Mouse (Mus musculus): ENCODE measurements around the gene Slc25a13. TPM values are rescaled to one million over a fixed set of nuclear protein-coding genes. Genes with fewer than 3 reads are reported as not detected.

The Slc25a13 gene
- total and polyA plus RNA-seq, 3 experiments: 15.6 to 16.7 TPM; not detected in 1

DNA sequence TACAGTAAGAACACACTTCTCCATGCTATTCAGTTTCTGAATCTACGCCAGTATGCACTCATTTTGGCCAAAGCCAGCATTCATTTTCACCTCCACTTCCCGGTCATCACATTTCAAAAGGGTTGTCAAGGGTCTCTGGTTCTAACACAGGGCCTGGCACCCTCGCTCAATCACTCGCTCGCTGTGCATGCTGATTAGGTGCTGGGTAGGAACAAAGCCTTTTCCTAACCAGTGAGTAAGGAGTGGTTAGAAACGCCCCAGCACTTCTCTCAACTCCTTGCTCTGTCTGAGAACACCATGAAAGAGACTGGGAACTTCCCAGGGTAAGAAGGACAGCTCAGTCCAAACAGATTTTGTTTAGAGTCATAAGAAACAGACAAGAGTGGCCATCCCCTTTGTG lies 193.0 kb downstream of the Slc25a13 start:
- Histone ChIP-seq H3K9ac (ENCODE audit: control insufficient read depth, low read depth, low read length, poor library complexity, severe bottlenecking) (no peak overlapping the region), H3K27me3 (ENCODE audit: control insufficient read depth in 1 of 2, insufficient read depth in 2 of 2, low read length in 2 of 2) (no peaks in the 10 kb centered on the region), H3K79me2 (ENCODE audit: control insufficient read depth, insufficient read depth, low read length, poor library complexity) (no peaks in the 10 kb centered on the region), H3K27ac (ENCODE audit: control insufficient read depth, low read depth, low read length) (no peak overlapping the region), H3K36me3 (ENCODE audit: control insufficient read depth in 1 of 2, insufficient read depth in 2 of 2, low read length in 2 of 2) (no peaks in the 10 kb centered on the region), H3K4me1 (ENCODE audit: control insufficient read depth in 1 of 2, insufficient read depth in 2 of 2, low read length in 2 of 2) (no peaks in the 10 kb centered on the region), H3K9me3 (replicated peaks; ENCODE audit: insufficient read depth, low read length) (no peaks in the 10 kb centered on the region), H3K4me3 (ENCODE audit: control insufficient read depth in 1 of 2, insufficient read depth in 1 of 2, low read depth in 2 of 2, low read length in 2 of 2) (no peak overlapping the region)
- DNase-seq (ENCODE audit: low read depth, low spot score): no peak
- TF ChIP-seq CHD1 (IDR thresholded peaks at IDR 0.05; ENCODE audit: low read depth, low read length) (no peak), ZMIZ1 (IDR thresholded peaks at IDR 0.05; ENCODE audit: low read depth, low read length) (no peak), ZNF384 (IDR thresholded peaks at IDR 0.05; ENCODE audit: low read depth, low read length) (no peak), HCFC1 (IDR thresholded peaks at IDR 0.05; ENCODE audit: low read depth, low read length) (no peak), ZC3H11A (IDR thresholded peaks at IDR 0.05; ENCODE audit: low read depth, low read length) (no peak), POLR2AphosphoS5 (IDR thresholded peaks at IDR 0.05; ENCODE audit: borderline replicate concordance, low read depth, low read length) (no peak), ELF1 (IDR thresholded peaks at IDR 0.05; ENCODE audit: low read depth, low read length) (no peak), MXI1 (IDR thresholded peaks at IDR 0.05; ENCODE audit: low read depth, low read length) (no peak), USF1 (IDR thresholded peaks at IDR 0.05; ENCODE audit: low read depth, low read length) (no peak)

DNA sequence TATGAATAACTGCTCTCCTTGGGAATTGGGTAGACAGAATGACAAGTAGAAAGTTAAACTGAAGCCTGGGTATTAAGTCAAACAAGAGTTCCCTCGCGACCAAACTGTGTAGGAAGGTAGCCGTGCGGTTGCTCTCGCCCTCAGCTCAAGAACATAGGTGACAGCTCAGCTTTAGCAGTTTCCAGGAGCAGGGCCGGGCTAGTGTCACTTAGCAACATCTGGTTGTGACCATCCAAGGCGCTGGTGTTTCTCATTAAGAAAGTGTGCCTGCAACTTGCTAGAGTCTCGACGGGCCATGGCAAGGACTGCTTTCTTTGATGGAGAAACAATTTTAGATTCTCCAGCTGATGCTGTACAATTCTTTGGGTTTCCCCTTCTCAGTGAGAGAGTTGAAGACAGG lies 200.0 kb downstream of the Slc25a13 start:
- Histone ChIP-seq H3K4me1 (ENCODE audit: control insufficient read depth in 1 of 2, insufficient read depth in 2 of 2, low read length in 2 of 2) (no peaks in the 10 kb centered on the region), H3K4me3 (ENCODE audit: control insufficient read depth in 1 of 2, insufficient read depth in 1 of 2, low read depth in 2 of 2, low read length in 2 of 2) (no peak overlapping the region), H3K36me3 (ENCODE audit: control insufficient read depth in 1 of 2, insufficient read depth in 2 of 2, low read length in 2 of 2) (no peaks in the 10 kb centered on the region), H3K27ac (ENCODE audit: control insufficient read depth, low read depth, low read length) (no peak overlapping the region), H3K9me3 (replicated peaks; ENCODE audit: insufficient read depth, low read length) (no peaks in the 10 kb centered on the region), H3K9ac (ENCODE audit: control insufficient read depth, low read depth, low read length, poor library complexity, severe bottlenecking) (no peak overlapping the region), H3K27me3 (ENCODE audit: control insufficient read depth in 1 of 2, insufficient read depth in 2 of 2, low read length in 2 of 2) (peaks cover 0 to 2% of the 10 kb centered on the region in 2 experiments; a peak in 1 of 4 replicates), H3K79me2 (ENCODE audit: control insufficient read depth, insufficient read depth, low read length, poor library complexity) (no peaks in the 10 kb centered on the region)
- no peak for DNase-seq (ENCODE audit: low read depth, low spot score)
- TF ChIP-seq GABPA (IDR thresholded peaks at IDR 0.05; ENCODE audit: low read depth, low read length) (no peak), MAFK (IDR thresholded peaks at IDR 0.05; ENCODE audit: borderline replicate concordance, low read depth, low read length) (no peak), POLR2AphosphoS5 (IDR thresholded peaks at IDR 0.05; ENCODE audit: borderline replicate concordance, low read depth, low read length) (no peak), RCOR1 (IDR thresholded peaks at IDR 0.05; ENCODE audit: low read depth, low read length) (no peak), TCF12 (IDR thresholded peaks at IDR 0.05; ENCODE audit: low read depth, low read length) (no peak), NRF1 (IDR thresholded peaks at IDR 0.05; ENCODE audit: insufficient read depth, low read depth, low read length, poor library complexity, severe bottlenecking) (no peak), CTCF (IDR thresholded peaks at IDR 0.05 in 2 of 3, conservative IDR thresholded peaks at IDR 0.05 in 1 of 3; ENCODE audit: control insufficient read depth in 1 of 3, insufficient read depth in 1 of 3, low read depth in 2 of 3, low read length in 3 of 3, poor library complexity in 1 of 3, severe bottlenecking in 1 of 3) (no peak), KAT2A (conservative IDR thresholded peaks at IDR 0.05; ENCODE audit: low read depth, low read length) (no peak), MEF2A (IDR thresholded peaks at IDR 0.05; ENCODE audit: extremely low read depth, insufficient replicate concordance, low read depth, low read length, poor library complexity, severe bottlenecking) (no peak), ZC3H11A (IDR thresholded peaks at IDR 0.05; ENCODE audit: low read depth, low read length) (no peak), ETS1 (IDR thresholded peaks at IDR 0.05; ENCODE audit: low read depth, low read length) (no peak), CHD1 (IDR thresholded peaks at IDR 0.05; ENCODE audit: low read depth, low read length) (no peak), TAL1 (IDR thresholded peaks at IDR 0.05; ENCODE audit: low read length) (no peak), NELFE (IDR thresholded peaks at IDR 0.05; ENCODE audit: low read depth, low read length) (no peak), HCFC1 (IDR thresholded peaks at IDR 0.05; ENCODE audit: low read depth, low read length) (no peak), MAZ (IDR thresholded peaks at IDR 0.05; ENCODE audit: low read depth, low read length) (no peak)
